Mouse (Mus musculus) forebrain, postnatal 0 days (tissue): ENCODE measurements around the gene Plekhg2. TPM values are rescaled to one million over a fixed set of nuclear protein-coding genes. Genes with fewer than 3 reads are reported as not detected.

ENCODE experiments used
- ATAC-seq: fragments of 200-750 bp; cut with Nextera tagmentation; 2 replicates; pipeline ENCODE4 v1.8.0; 2017; ENCODE audit warnings: mild to moderate bottlenecking, moderate library complexity
- DNase-seq: peaks from one replicate; pipeline ENCODE4 v3.0.0-alpha.2; 2015
- H3K27ac ChIP-seq: fragments of 300-500 bp; sonication (generic); 2 replicates; pipeline ENCODE4 v1.5.1; 2014; ENCODE audit warnings: low read depth, mild to moderate bottlenecking, antibody characterized with exemption, low read length, moderate library complexity, mixed read lengths
- H3K27me3 ChIP-seq: fragments of 300-500 bp; sonication (generic); 2 replicates; pipeline ENCODE4 v1.6.1; 2014; ENCODE audit warnings: mild to moderate bottlenecking, low read length, mixed read lengths; ENCODE audit not compliant: insufficient read depth
- H3K36me3 ChIP-seq: fragments of 300-500 bp; sonication (generic); 2 replicates; pipeline ENCODE4 v1.6.1; 2014; ENCODE audit warnings: mild to moderate bottlenecking, moderate library complexity; ENCODE audit not compliant: insufficient read depth
- H3K4me1 ChIP-seq: fragments of 300-500 bp; sonication (generic); 2 replicates; pipeline ENCODE4 v1.6.1; 2014; ENCODE audit warnings: antibody characterized with exemption; ENCODE audit not compliant: insufficient read depth
- H3K4me2 ChIP-seq: fragments of 300-500 bp; sonication (generic); 2 replicates; pipeline ENCODE4 v1.6.1; 2014; ENCODE audit warnings: low read depth, mild to moderate bottlenecking, moderate library complexity
- H3K4me3 ChIP-seq: fragments of 300-500 bp; sonication (generic); 2 replicates; pipeline ENCODE4 v1.5.1; 2014; ENCODE audit warnings: low read depth, low read length, mixed read lengths
- H3K9ac ChIP-seq: fragments of 300-500 bp; sonication (generic); 2 replicates; pipeline ENCODE4 v1.6.1; 2014; ENCODE audit warnings: mild to moderate bottlenecking
- H3K9me3 ChIP-seq: fragments of 300-500 bp; sonication (generic); 2 replicates; pipeline ENCODE4 v1.6.1; 2016; ENCODE audit warnings: low read length
- CTCF ChIP-seq: sonication (generic); IDR thresholded peaks from 2 replicates; pipeline ENCODE4 v1.5.1; 2016; ENCODE audit warnings: antibody characterized with exemption, control low read depth, low read depth
- WGBS: fragments of 180-500 bp; shearing (Covaris S2); extraction: QIAGEN DNeasy Blood & Tissue Kit; methylation state at CpG from one replicate; pipeline ENCODE4 v1.1.7; 2014; 5-methylcytosine and 5-hydroxymethylcytosine counted together
- polyA plus RNA-seq: library from polyadenylated mRNA; unstranded; fragments of >200 nt; fragmentation: Nextera tagmentation; extraction: Ambion mirVana; gene quantifications from 2 replicates; pipeline ENCODE4 v1.2.1, GENCODE M21; 2015
- total RNA-seq: library from RNA; depleted of rRNA; stranded (reverse); fragments of >200 nt; gene quantifications from 2 replicates; pipeline ENCODE4 v1.2.3, GENCODE M21; 2014; rRNA removed

The Plekhg2 gene
- total and polyA plus RNA-seq, 2 experiments from 2014 or later, result 11.4 to 25.7 TPM

- Histone ChIP-seq H3K4me2 (peak within 1 kb of the TSS; percentile 82), H3K27ac (peak within 1 kb of the TSS; percentile 64; the same call in 1 of the 2 replicates), H3K36me3 (peaks cover 48% of the 10 kb centered on the region), H3K4me1 (peaks cover 5% of the 10 kb centered on the region; the same call in 1 of the 2 replicates), H3K9me3 (no peaks in the 10 kb centered on the region), H3K27me3 (no peaks in the 10 kb centered on the region), H3K9ac (peak within 1 kb of the TSS; percentile 81), H3K4me3 (peak within 1 kb of the TSS; percentile 78)
- ATAC-seq (peak; percentile 99), DNase-seq (peak; percentile 97)
- 1% methylated on average over 45 of the region's 45 CpGs for WGBS
- no peak; the same call in 1 of the 2 replicates for TF ChIP-seq CTCF
Measured at GRCm38 (mm10) chr7:28311926-28312543, 60.4 kb downstream of the Plekhg2 start, which contains the start of gene Timm50. Gene Timm50 (minus strand): TSS chr7:28312072.

- TF ChIP-seq CTCF, result no peak
- peak overlapping the region; percentile 81 for H3K9ac ChIP-seq
- peak overlapping the region; percentile 64; the same call in 1 of the 2 replicates for H3K27ac ChIP-seq
- H3K4me3 ChIP-seq, result peak overlapping the region; percentile 78
- no peaks in the 10 kb centered on the region for H3K27me3 ChIP-seq
- no peak for DNase-seq
- H3K4me2 ChIP-seq, result peak overlapping the region; percentile 82
- H3K9me3 ChIP-seq, result no peaks in the 10 kb centered on the region
- H3K4me1 ChIP-seq, result peaks cover 5% of the 10 kb centered on the region; the same call in 1 of the 2 replicates
- H3K36me3 ChIP-seq, result peaks cover 48% of the 10 kb centered on the region
- WGBS, result 8% methylated on average over 35 of the region's 35 CpGs
- peak; percentile 62 for ATAC-seq
Measured at GRCm38 (mm10) chr7:28311151-28311925, 61.1 kb downstream of the Plekhg2 start.

- H3K27ac ChIP-seq, result no peak overlapping the region
- no peak overlapping the region for H3K9ac ChIP-seq
- DNase-seq (no peak), ATAC-seq (no peak)
- no peak overlapping the region for H3K4me3 ChIP-seq
- peaks cover 48% of the 10 kb centered on the region for H3K36me3 ChIP-seq
- no peaks in the 10 kb centered on the region for H3K27me3 ChIP-seq
- H3K4me1 ChIP-seq, result peaks cover 5% of the 10 kb centered on the region; the same call in 1 of the 2 replicates
- no peak overlapping the region for H3K4me2 ChIP-seq
- 55% methylated on average over 9 of the region's 9 CpGs for WGBS
- no peaks in the 10 kb centered on the region for H3K9me3 ChIP-seq
- TF ChIP-seq CTCF, result no peak
Measured at GRCm38 (mm10) chr7:28309737-28310136, 62.7 kb downstream of the Plekhg2 start.

Other genes starting within 250 kb of the Plekhg2 start
- under 0.01 and 0.19 TPM in 2 replicates for gene 9530053A07Rik, start 243.1 kb downstream of the Plekhg2 start, total RNA-seq
- gene 9530053A07Rik, start 243.1 kb downstream of the Plekhg2 start, polyA plus RNA-seq, result 0.08 TPM in 2 replicates
- gene Fbl, start 202.9 kb downstream of the Plekhg2 start, total RNA-seq, result 40.4 and 49.5 TPM in 2 replicates
- 86.3 and 91.3 TPM in 2 replicates for gene Fbl, start 202.9 kb downstream of the Plekhg2 start, polyA plus RNA-seq
- gene Dyrk1b, start 193.1 kb downstream of the Plekhg2 start, total RNA-seq, result 21.0 and 23.3 TPM in 2 replicates
- gene Dyrk1b, start 193.1 kb downstream of the Plekhg2 start, polyA plus RNA-seq, result 5.5 and 7.4 TPM in 2 replicates
- gene Eid2, start 104.7 kb downstream of the Plekhg2 start, total RNA-seq, result 91.2 and 101 TPM in 2 replicates
- 26.7 and 28.3 TPM in 2 replicates for gene Eid2, start 104.7 kb downstream of the Plekhg2 start, polyA plus RNA-seq
- 44.0 and 45.1 TPM in 2 replicates for gene Eid2b, start 94.9 kb downstream of the Plekhg2 start, total RNA-seq
- 49.0 and 53.6 TPM in 2 replicates for gene Eid2b, start 94.9 kb downstream of the Plekhg2 start, polyA plus RNA-seq
- 0.62 and 0.71 TPM in 2 replicates for gene Selenov, start 81.4 kb downstream of the Plekhg2 start, total RNA-seq
- 1.3 and 2.1 TPM in 2 replicates for gene Selenov, start 81.4 kb downstream of the Plekhg2 start, polyA plus RNA-seq
- gene Dll3, start 70.4 kb downstream of the Plekhg2 start, total RNA-seq, result 7.8 and 9.5 TPM in 2 replicates
- gene Dll3, start 70.4 kb downstream of the Plekhg2 start, polyA plus RNA-seq, result 10.9 and 11.1 TPM in 2 replicates
- gene Timm50, start 60.5 kb downstream of the Plekhg2 start, total RNA-seq, result 60.6 and 64.0 TPM in 2 replicates
- 116 and 140 TPM in 2 replicates for gene Timm50, start 60.5 kb downstream of the Plekhg2 start, polyA plus RNA-seq
- gene Supt5, start 33.9 kb downstream of the Plekhg2 start, total RNA-seq, result 88.4 and 111 TPM in 2 replicates
- 65.2 and 83.3 TPM in 2 replicates for gene Supt5, start 33.9 kb downstream of the Plekhg2 start, polyA plus RNA-seq
- 205 and 300 TPM in 2 replicates for gene Rps16, start 21.9 kb downstream of the Plekhg2 start, total RNA-seq
- 595 and 769 TPM in 2 replicates for gene Rps16, start 21.9 kb downstream of the Plekhg2 start, polyA plus RNA-seq
- gene Zfp36, start 7.7 kb upstream of the Plekhg2 start, total RNA-seq, result 2.8 and 4.0 TPM in 2 replicates
- 2.3 and 3.8 TPM in 2 replicates for gene Zfp36, start 7.7 kb upstream of the Plekhg2 start, polyA plus RNA-seq
- 32.5 and 35.1 TPM in 2 replicates for gene Med29, start 20.1 kb upstream of the Plekhg2 start, total RNA-seq
- gene Med29, start 20.1 kb upstream of the Plekhg2 start, polyA plus RNA-seq, result 39.2 and 47.6 TPM in 2 replicates
- 74.8 and 80.5 TPM in 2 replicates for gene Paf1, start 20.4 kb upstream of the Plekhg2 start, total RNA-seq
- gene Paf1, start 20.4 kb upstream of the Plekhg2 start, polyA plus RNA-seq, result 69.4 and 92.7 TPM in 2 replicates
- gene Gmfg, start 64.8 kb upstream of the Plekhg2 start, total RNA-seq, result 2.6 and 3.8 TPM in 2 replicates
- gene Gmfg, start 64.8 kb upstream of the Plekhg2 start, polyA plus RNA-seq, result 5.8 and 6.7 TPM in 2 replicates
- 57.7 and 88.3 TPM in 2 replicates for gene Lrfn1, start 79.4 kb upstream of the Plekhg2 start, total RNA-seq
- 16.0 and 21.2 TPM in 2 replicates for gene Lrfn1, start 79.4 kb upstream of the Plekhg2 start, polyA plus RNA-seq
- not detected in 2 replicates for gene Ifnl2, start 137.9 kb upstream of the Plekhg2 start, total RNA-seq
- not detected in 2 replicates for gene Ifnl2, start 137.9 kb upstream of the Plekhg2 start, polyA plus RNA-seq
- not detected in 2 replicates for gene Ifnl3, start 150.2 kb upstream of the Plekhg2 start, total RNA-seq
- gene Ifnl3, start 150.2 kb upstream of the Plekhg2 start, polyA plus RNA-seq, result not detected in 2 replicates
- not detected in 2 replicates for gene Sycn, start 168.3 kb upstream of the Plekhg2 start, total RNA-seq
- not detected in 2 replicates for gene Sycn, start 168.3 kb upstream of the Plekhg2 start, polyA plus RNA-seq
- gene Nccrp1, start 174.7 kb upstream of the Plekhg2 start, total RNA-seq, result 0.10 and 0.15 TPM in 2 replicates
- 0.09 TPM in 1 of 2 replicates, not detected in the other for gene Nccrp1, start 174.7 kb upstream of the Plekhg2 start, polyA plus RNA-seq
- gene Samd4b, start 225.5 kb upstream of the Plekhg2 start, total RNA-seq, result 35.2 and 49.1 TPM in 2 replicates
- 21.4 and 23.3 TPM in 2 replicates for gene Samd4b, start 225.5 kb upstream of the Plekhg2 start, polyA plus RNA-seq
- gene Pak4, start 225.6 kb upstream of the Plekhg2 start, total RNA-seq, result 11.5 and 11.9 TPM in 2 replicates
- gene Pak4, start 225.6 kb upstream of the Plekhg2 start, polyA plus RNA-seq, result 7.4 and 11.5 TPM in 2 replicates